Mouse (Mus musculus) cerebellum, adult 2 months (tissue): Measurements from ENCODE around the gene Pofut1.

ENCODE experiments used
- CTCF ChIP-seq: fragments of 200-500 bp; IDR thresholded peaks from 2 replicates; pipeline ENCODE4 v1.5.1; 2011; ENCODE audit warnings: low read depth, mild to moderate bottlenecking, control low read depth, low read length, moderate library complexity, borderline replicate concordance; ENCODE audit not compliant: insufficient read depth
- POLR2A ChIP-seq: fragments of 200-500 bp; IDR thresholded peaks from 2 replicates; pipeline ENCODE4 v1.6.1; 2011; ENCODE audit warnings: low read length, control low read depth, borderline replicate concordance; ENCODE audit not compliant: insufficient read depth

DNA sequence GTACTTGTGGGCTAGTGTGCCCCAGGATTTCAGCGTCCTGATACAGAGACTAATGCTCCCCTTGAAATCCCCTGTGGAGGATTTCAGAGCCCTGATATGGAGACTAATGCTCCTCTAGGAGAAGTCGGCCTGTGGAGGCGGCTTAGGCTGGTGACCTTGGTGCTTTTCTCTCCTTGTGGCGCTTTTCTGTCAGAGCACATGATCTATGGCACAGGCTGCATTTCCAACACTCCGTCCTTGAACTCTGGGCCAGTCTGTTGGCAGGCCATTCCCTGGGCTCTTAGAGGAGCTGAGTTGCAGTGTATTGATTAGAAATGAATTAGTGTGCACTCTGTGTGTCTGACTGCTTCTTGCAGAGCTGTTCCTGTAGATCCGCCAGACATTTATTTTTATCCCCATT is 63.9 kb downstream of the Pofut1 start:
- TF ChIP-seq CTCF (no peak), POLR2A (no peak)
